Mouse (Mus musculus) ovary, postnatal 14 days (tissue): ENCODE measurements around the gene Wnk1.
"Not testable (repeated sequence)": the region's sequence is repeated elsewhere in the genome, so short reads cannot be mapped to it uniquely, and the experiment has no call there.

Source experiments
- DNase-seq: peaks from one replicate; pipeline ENCODE4 v3.0.0; 2022; ENCODE audit warnings: low spot score

Wnk1 gene

DNA sequence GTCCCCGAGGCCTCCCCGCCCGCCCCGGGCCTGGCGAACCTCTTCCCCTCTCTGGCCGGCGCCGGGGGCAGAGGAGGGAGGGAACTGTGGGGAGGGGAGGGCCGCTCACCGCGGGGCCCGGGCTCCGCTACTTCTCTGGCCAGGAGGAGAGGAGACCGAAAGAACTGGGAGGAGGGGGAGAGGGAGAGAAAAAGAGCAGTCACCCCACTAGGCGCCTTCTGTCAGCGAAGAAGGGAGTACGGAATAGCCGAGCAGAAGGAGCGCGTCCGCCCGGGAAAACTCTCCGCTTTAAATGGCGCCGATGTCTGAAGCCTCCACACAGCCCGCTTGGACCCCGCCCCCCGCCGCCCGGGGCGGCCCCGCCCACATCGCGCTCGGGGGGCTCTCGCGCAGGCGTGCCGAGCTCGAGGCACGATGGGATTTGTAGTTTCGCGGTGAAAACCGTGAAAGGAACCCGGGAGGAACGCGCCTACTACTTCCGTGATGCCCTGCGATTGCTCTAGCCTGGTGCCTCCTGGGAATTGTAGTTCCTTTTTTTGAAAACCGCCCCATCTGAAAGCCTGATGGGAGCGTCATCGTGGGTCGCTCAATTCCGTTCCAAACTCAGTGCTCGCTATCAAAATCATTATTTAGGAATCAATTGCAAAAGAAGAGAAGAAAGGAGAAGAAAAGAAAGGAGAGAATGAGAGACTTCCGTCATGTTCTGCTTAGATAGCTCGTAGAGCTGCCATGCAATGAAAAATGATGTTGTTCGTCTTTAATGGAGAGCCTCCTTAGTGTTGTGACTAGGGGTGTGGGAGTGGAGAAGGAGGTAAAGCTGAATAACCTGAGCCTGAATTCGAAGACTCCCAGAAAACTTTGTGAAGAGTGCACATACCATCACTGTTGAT, at the start of gene Wnk1:
Gene Wnk1, minus strand, starts transcription at position 307 of the 890 bp plus-strand sequence.
- DNase-seq = peak; percentile 95

DNA sequence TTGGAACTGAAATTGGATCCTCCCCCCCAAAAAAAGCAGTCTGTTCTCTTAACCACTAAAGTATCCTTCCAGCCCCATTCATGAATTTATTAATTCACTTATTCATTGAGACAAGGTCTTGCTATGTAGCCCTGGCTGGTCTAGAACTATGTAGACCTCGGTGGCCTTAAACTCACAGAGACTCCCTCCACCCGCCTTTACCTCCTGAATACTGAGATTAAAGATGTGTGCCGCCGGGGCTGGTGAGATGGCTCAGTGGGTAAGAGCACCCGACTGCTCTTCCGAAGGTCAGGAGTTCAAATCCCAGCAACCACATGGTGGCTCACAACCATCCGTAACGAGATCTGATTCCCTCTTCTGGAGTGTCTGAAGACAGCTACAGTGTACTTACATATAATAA, 48.6 kb upstream of the Wnk1 start:
- not testable (repeated sequence) for DNase-seq

GRCm38 (mm10) chr6:120085832-120086231, 47.4 kb upstream of the Wnk1 start:
- no peak for DNase-seq

- no peak for DNase-seq
These were observed 46.5 kb upstream of the Wnk1 start for GRCm38 (mm10) chr6:120084983-120085382.

GRCm38 (mm10) chr6:120083442-120083841, 45.0 kb upstream of the Wnk1 start:
- DNase-seq = no peak

DNA sequence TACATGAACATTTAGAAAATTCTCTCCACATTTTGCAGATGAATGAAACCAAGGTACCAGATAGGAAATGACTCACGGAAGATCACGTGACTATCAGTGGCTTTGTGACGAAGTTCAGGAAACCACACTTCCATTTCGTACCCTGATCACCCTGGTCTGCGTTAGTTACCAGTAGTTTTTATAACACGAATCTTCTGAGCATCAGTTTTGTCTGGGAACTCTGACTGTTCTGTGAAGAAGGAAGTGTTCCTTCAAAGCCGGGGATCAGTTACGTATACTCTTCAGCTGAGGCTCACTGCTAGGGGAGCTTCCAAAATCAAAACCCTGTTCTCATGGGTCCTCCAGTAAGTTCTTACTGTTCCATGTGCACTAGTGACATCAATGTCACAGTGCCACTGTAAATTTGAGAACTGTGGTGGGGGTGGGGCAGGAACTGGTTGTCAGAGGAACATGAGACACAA, 44.5 kb upstream of the Wnk1 start:
- no peak for DNase-seq

DNA sequence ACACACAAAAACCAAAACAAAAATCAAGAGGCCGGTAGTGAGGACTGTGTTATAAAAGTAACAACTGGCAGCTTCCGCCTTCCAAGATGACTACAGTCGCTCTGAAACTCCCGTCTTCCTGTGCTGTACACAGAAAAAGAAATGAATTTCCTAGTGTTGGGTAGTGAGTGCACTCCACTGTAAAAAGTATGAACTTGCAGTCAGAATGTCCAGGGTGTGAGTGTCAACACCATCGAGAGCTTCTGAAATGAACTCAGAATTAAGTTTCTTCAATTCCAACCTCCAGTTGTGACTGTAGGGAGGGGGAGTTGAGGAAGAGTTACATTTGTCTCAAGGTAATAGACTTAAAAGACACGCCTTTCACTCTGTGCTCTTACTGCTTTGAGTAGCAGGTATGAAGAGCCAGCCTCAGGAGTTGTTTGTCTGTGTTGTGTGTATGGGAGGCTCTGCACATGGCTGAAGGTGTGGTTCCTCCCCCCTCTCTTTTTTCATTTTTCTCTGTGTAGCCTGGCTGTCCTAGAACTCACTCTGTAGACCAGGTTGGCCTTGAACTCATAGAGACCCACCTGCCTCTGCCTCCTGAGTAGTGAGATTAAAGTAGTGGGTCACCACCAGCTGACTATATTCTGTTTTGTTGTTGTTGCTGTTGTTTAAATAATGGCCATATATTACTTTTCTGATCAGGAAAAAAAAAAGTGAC, 43.9 kb upstream of the Wnk1 start:
- no peak for DNase-seq

GRCm38 (mm10) chr6:120081516-120081915, 43.0 kb upstream of the Wnk1 start:
- no peak for DNase-seq

GRCm38 (mm10) chr6:120079547-120079946, 41.1 kb upstream of the Wnk1 start:
- no peak for DNase-seq

GRCm38 (mm10) chr6:120076619-120077450, 38.4 kb upstream of the Wnk1 start:
- no peak for DNase-seq

DNA sequence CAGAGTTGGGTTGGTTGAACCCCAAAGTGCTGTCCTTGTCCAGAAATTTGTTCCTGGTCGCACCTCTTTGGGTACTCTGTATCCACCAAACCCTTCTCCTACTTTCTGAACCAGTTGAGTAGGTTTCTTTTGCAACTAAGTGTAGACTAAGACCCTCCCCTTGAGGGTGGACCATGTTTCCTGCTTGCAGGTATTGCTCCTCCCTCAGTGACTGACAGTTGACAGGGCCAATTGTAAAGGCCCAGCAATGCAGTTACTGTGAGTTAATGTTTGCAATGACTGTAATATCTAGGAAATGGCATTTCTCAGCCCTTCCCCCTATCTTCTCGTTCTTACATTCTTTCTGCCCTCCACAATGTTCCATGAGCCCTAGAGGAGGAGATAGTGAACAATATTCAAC, 34.2 kb upstream of the Wnk1 start:
- no peak for DNase-seq

DNA sequence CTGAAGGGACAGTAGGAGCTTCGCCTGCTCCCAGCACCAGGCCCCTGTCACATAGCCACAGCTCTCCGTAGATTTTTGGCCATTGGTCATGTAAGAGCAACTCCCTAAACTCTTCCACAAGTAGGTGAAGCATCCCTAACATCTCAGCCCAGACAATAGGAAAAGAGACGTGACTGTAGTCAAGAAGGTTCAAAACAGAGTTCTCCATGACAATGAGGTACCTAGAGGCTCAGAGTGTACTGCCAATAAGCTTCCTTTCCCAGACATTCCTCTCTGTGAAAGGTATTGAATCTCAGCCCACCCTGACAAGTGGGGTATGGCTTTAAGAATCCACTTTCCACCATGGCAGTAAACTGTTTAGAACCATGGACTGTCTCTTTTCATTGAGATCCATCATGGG, 31.1 kb upstream of the Wnk1 start:
- DNase-seq = no peak

DNA sequence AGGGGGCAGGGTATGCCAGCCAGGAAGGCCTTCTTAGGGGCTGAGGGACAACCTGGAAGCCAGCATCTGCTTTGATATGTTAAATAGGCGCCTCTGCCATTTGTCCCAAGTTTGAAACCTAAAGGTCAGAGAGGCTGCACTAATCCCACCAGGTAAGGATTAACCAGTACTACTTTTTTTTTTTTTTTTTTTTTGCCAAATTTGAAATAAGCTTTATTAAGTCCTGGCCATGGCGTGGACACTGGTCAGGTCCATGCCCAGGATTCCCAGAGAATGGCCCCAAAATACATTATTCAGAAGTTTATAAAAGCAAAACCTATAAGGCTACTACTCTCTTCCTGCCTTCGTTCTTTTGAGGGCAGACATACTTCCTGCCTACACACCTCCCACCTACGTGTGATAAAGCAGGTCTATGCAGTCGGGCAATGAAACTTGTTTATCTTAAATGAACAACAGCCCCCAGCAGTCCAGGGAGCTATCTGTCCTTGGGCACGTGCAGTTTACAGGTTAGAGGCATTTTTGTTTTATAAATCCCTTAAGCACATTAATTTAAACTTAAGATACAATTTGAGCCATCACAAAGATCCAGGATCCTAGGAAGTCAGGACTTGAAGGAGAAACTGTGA, 27.2 kb upstream of the Wnk1 start:
- DNase-seq = no peak

DNA sequence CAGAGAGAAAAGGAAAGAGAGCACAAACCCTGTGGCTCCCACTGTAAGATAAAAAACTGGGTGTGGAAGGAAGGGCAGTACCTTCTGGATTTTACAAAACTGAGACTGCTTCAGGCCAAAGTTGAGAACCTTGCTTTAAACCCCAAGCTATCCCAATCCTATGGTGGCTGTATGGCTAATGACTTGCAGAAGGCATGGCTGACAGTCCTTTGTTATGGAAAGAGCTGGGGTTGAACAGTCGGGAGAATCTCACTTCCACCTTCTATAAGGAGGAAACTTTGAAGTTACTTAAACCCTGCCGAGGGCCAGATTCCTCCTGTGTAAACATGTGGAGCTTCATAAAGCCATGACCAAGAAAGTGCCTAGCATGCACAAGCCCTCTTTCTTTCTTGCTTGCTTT, 26.2 kb upstream of the Wnk1 start:
- DNase-seq = no peak

GRCm38 (mm10) chr6:120062934-120063333, 24.5 kb upstream of the Wnk1 start:
- DNase-seq = no peak

- DNase-seq = no peak
These were observed 17.4 kb upstream of the Wnk1 start for GRCm38 (mm10) chr6:120055666-120056540.

DNA sequence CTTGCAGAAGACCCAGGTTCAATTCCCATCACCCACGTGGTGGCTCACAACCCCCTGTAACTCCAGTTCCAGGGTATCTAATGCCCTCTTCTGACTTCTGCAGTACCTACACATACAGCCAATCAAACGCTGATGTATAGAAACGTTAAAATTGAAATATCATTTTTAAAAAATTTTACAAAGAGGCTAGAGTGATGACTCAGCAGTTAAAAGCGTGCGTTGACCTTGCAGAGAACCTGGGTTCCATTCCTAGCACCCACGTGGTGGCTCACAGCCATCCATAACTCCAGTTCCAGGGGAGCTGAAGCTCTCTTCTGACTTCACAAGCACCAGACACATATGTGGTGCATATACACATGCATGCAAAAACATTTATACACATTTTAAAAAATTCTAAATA, 15.9 kb upstream of the Wnk1 start:
- no peak for DNase-seq

- no peak for DNase-seq
These were observed 9.3 kb upstream of the Wnk1 start for GRCm38 (mm10) chr6:120047705-120048292.

DNA sequence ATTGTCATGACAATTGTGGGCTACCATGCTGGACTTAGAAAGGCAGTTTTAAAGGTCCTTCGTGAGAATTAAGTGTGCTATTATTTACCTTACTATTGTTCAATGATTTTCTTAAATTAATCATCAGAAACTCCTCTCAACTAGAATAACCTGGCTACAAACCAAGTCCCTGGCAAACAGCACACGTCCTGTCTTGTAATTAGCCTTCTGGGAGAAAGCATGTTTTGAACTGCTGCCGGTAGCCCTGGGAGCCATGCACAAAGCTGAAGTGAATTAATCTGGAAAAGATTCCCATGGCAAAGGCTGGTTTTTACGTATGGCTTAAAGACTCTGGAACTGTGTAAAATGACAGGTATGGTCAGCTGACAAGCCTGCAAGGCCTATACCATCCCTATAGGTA, 6.9 kb upstream of the Wnk1 start:
- no peak for DNase-seq

GRCm38 (mm10) chr6:120042632-120043220, 4.3 kb upstream of the Wnk1 start:
- no peak for DNase-seq
